Mouse (Mus musculus): ENCODE results near the gene Pak3. TPM values are rescaled to one million over a fixed set of nuclear protein-coding genes. Genes with fewer than 3 reads are reported as not detected.

The Pak3 gene
- total and polyA plus RNA-seq, 3 experiments = not detected

DNA sequence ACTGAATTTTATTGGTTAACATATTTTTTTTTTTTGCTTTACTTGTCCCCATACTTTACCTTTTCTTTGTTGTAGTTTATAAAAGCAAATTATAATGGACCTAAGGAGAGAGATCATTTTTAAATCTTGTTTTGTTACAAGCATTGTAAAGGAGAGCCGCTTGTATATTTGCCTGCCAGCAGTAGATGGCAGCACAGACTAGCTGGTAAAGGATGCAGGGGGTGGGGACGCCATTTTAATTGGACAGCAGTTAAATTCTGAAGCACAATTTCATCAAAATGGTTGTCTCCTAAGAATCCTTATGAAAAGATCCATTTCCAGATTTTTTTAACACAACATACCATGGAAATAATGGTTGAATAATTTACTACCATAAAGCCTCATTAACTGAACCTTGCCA lies 220.8 kb downstream of the Pak3 start:
- no peaks in the 10 kb centered on the region for H3K9me3 ChIP-seq (replicated peaks; ENCODE audit: insufficient read depth, low read length)
- no peak overlapping the region for H3K27ac ChIP-seq (ENCODE audit: control insufficient read depth, low read depth, low read length)
- H3K4me3 ChIP-seq (ENCODE audit: control insufficient read depth in 1 of 2, insufficient read depth in 1 of 2, low read depth in 2 of 2, low read length in 2 of 2) = no peak overlapping the region
- no peak overlapping the region for H3K9ac ChIP-seq (ENCODE audit: control insufficient read depth, low read depth, low read length, poor library complexity, severe bottlenecking)
- no peaks in the 10 kb centered on the region for H3K4me1 ChIP-seq (ENCODE audit: control insufficient read depth in 1 of 2, insufficient read depth in 2 of 2, low read length in 2 of 2)
- DNase-seq (ENCODE audit: low read depth, low spot score) = peak; percentile 70
- H3K36me3 ChIP-seq (ENCODE audit: control insufficient read depth in 1 of 2, insufficient read depth in 2 of 2, low read length in 2 of 2) = no peaks in the 10 kb centered on the region
- no peaks in the 10 kb centered on the region for H3K27me3 ChIP-seq (ENCODE audit: control insufficient read depth in 1 of 2, insufficient read depth in 2 of 2, low read length in 2 of 2)
- no peak for TF ChIP-seq ZMIZ1 (IDR thresholded peaks at IDR 0.05; ENCODE audit: low read depth, low read length)
- TF ChIP-seq SMC3 (IDR thresholded peaks at IDR 0.05; ENCODE audit: low read depth, low read length) = peak; percentile 66
- peak; percentile 81 for TF ChIP-seq RAD21 (IDR thresholded peaks at IDR 0.05; ENCODE audit: low read depth, low read length)
- no peak for TF ChIP-seq HCFC1 (IDR thresholded peaks at IDR 0.05; ENCODE audit: low read depth, low read length)
- peak; percentile 27 to 77 (median 60); a peak in 5 of 6 replicates for TF ChIP-seq CTCF (IDR thresholded peaks at IDR 0.05 in 2 of 3, conservative IDR thresholded peaks at IDR 0.05 in 1 of 3; ENCODE audit: control insufficient read depth in 1 of 3, insufficient read depth in 1 of 3, low read depth in 2 of 3, low read length in 3 of 3, poor library complexity in 1 of 3, severe bottlenecking in 1 of 3)
- no peak for TF ChIP-seq MAFK (IDR thresholded peaks at IDR 0.05; ENCODE audit: borderline replicate concordance, low read depth, low read length)
- TF ChIP-seq ZC3H11A (IDR thresholded peaks at IDR 0.05; ENCODE audit: low read depth, low read length) = peak; percentile 67
- no peaks in the 10 kb centered on the region for H3K79me2 ChIP-seq (ENCODE audit: control insufficient read depth, insufficient read depth, low read length, poor library complexity)

DNA sequence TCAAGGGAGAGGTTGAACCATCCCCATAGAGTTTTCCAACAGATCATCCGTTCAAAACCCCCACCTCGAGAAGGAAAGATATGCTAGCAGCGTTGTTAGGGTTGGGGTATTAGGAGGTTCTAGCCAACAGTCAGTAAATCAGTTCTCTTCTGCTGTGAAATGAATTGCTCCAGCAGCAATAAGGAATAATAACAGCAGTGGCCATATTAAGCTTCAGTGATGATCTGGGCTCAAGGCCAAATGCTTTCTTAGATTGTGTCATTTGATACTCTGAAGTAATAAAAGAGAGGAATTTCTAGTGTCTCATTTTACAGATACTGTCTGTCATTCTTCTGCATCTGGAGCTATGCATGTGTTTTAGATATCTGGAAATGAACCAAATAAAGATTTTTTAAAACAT lies 244.2 kb downstream of the Pak3 start:
- no peak overlapping the region for H3K27ac ChIP-seq (ENCODE audit: control insufficient read depth, low read depth, low read length)
- H3K9ac ChIP-seq (ENCODE audit: control insufficient read depth, low read depth, low read length, poor library complexity, severe bottlenecking) = no peak overlapping the region
- no peak overlapping the region for H3K4me3 ChIP-seq (ENCODE audit: control insufficient read depth in 1 of 2, insufficient read depth in 1 of 2, low read depth in 2 of 2, low read length in 2 of 2)
- TF ChIP-seq USF1 (IDR thresholded peaks at IDR 0.05; ENCODE audit: low read depth, low read length) (no peak), CTCF (IDR thresholded peaks at IDR 0.05 in 2 of 3, conservative IDR thresholded peaks at IDR 0.05 in 1 of 3; ENCODE audit: control insufficient read depth in 1 of 3, insufficient read depth in 1 of 3, low read depth in 2 of 3, low read length in 3 of 3, poor library complexity in 1 of 3, severe bottlenecking in 1 of 3) (no peak), BHLHE40 (IDR thresholded peaks at IDR 0.05; ENCODE audit: borderline replicate concordance, low read depth, low read length) (no peak), CHD2 (IDR thresholded peaks at IDR 0.05; ENCODE audit: low read length) (no peak), TBP (IDR thresholded peaks at IDR 0.05; ENCODE audit: low read depth, low read length) (no peak), ZMIZ1 (IDR thresholded peaks at IDR 0.05; ENCODE audit: low read depth, low read length) (no peak), MEF2A (IDR thresholded peaks at IDR 0.05; ENCODE audit: extremely low read depth, insufficient replicate concordance, low read depth, low read length, poor library complexity, severe bottlenecking) (no peak), TCF12 (IDR thresholded peaks at IDR 0.05; ENCODE audit: low read depth, low read length) (no peak), TAL1 (IDR thresholded peaks at IDR 0.05; ENCODE audit: low read length) (no peak), ETS1 (IDR thresholded peaks at IDR 0.05; ENCODE audit: low read depth, low read length) (no peak), MAX (IDR thresholded peaks at IDR 0.05; ENCODE audit: low read length) (no peak), POLR2AphosphoS2 (IDR thresholded peaks at IDR 0.05; ENCODE audit: low read length) (no peak), EP300 (IDR thresholded peaks at IDR 0.05; ENCODE audit: low read depth in 1 of 2, low read length in 2 of 2) (no peak), POLR2A (IDR thresholded peaks at IDR 0.05; ENCODE audit: control insufficient read depth in 1 of 2, insufficient read depth in 1 of 2, low read depth in 1 of 2, low read length in 2 of 2, poor library complexity in 1 of 2) (no peak)
- H3K9me3 ChIP-seq (replicated peaks; ENCODE audit: insufficient read depth, low read length) = no peaks in the 10 kb centered on the region
- H3K36me3 ChIP-seq (ENCODE audit: control insufficient read depth in 1 of 2, insufficient read depth in 2 of 2, low read length in 2 of 2) = no peaks in the 10 kb centered on the region
- H3K27me3 ChIP-seq (ENCODE audit: control insufficient read depth in 1 of 2, insufficient read depth in 2 of 2, low read length in 2 of 2) = no peaks in the 10 kb centered on the region
- no peak for DNase-seq (ENCODE audit: low read depth, low spot score)
- H3K79me2 ChIP-seq (ENCODE audit: control insufficient read depth, insufficient read depth, low read length, poor library complexity) = no peaks in the 10 kb centered on the region
- H3K4me1 ChIP-seq (ENCODE audit: control insufficient read depth in 1 of 2, insufficient read depth in 2 of 2, low read length in 2 of 2) = no peaks in the 10 kb centered on the region

All from MEL (cell line).